Mouse (Mus musculus) stomach, postnatal 0 days (tissue): ENCODE results near the gene Psmb2.

ENCODE experiments used
- CTCF ChIP-seq: IDR thresholded peaks from 2 replicates; pipeline ENCODE4 v1.5.1; 2016; ENCODE audit warnings: antibody characterized with exemption, low read depth, mild to moderate bottlenecking, moderate library complexity
- EP300 ChIP-seq: optimal IDR thresholded peaks from 2 replicates; pipeline ENCODE3; 2016; ENCODE audit warnings: antibody characterized with exemption

DNA sequence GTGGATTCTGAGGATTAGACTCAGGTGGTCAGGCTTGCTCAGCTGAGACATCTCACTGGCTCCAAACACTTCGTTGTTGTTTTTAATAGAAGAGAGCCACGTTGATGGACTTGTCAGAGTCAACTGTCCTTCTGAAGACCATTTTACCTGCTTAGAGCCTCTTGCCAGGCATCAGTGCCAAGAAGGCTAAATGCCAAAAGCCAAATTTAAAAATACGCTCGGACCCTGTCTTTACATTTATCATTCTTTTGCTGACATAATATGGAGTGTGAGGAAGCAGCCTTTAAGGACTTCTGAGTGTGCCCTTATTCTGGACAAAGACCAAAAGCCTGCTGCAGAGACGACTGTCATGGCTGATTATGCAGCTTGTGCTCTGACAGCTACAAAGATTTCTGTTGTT lies 80.9 kb downstream of the Psmb2 start:
- TF ChIP-seq CTCF (no peak), EP300 (no peak)
